Mouse (Mus musculus) neural tube, embryonic 11.5 days (tissue): Measurements from ENCODE around the gene Fstl1. TPM values are rescaled to one million over a fixed set of nuclear protein-coding genes. Genes with fewer than 3 reads are reported as not detected.

Experiments used
- ATAC-seq: fragments of 200-750 bp; cut with Nextera tagmentation; 2 replicates; pipeline ENCODE4 v1.8.0; 2017; ENCODE audit warnings: moderate number of reproducible peaks, mild to moderate bottlenecking, moderate TSS enrichment, moderate library complexity; ENCODE audit not compliant: insufficient read depth, low FRiP score, low TSS enrichment
- DNase-seq: peaks from one replicate; pipeline ENCODE4 v3.0.0-alpha.2; 2015; ENCODE audit warnings: low spot score
- H3K27ac ChIP-seq: fragments of 300-500 bp; sonication (generic); 2 replicates; pipeline ENCODE4 v1.5.1; 2014; ENCODE audit warnings: low read depth, mild to moderate bottlenecking, low read length
- H3K27me3 ChIP-seq: fragments of 300-500 bp; sonication (generic); 2 replicates; pipeline ENCODE4 v1.6.1; 2014; ENCODE audit warnings: mild to moderate bottlenecking, low read length, mixed read lengths; ENCODE audit not compliant: control insufficient read depth, insufficient read depth
- H3K36me3 ChIP-seq: fragments of 300-500 bp; sonication (generic); 2 replicates; pipeline ENCODE4 v1.6.1; 2014; ENCODE audit warnings: mild to moderate bottlenecking, low read length, moderate library complexity, mixed read lengths; ENCODE audit not compliant: control insufficient read depth, insufficient read depth
- H3K4me1 ChIP-seq: fragments of 300-500 bp; sonication (generic); 2 replicates; pipeline ENCODE4 v1.6.1; 2014; ENCODE audit warnings: low read length, mixed read lengths; ENCODE audit not compliant: control insufficient read depth, insufficient read depth
- H3K4me2 ChIP-seq: fragments of 300-500 bp; sonication (generic); 2 replicates; pipeline ENCODE4 v1.6.1; 2014; ENCODE audit warnings: low read depth, mild to moderate bottlenecking, moderate library complexity
- H3K4me3 ChIP-seq: fragments of 300-500 bp; sonication (generic); 2 replicates; pipeline ENCODE4 v1.5.1; 2014; ENCODE audit warnings: low read depth, low read length
- H3K9ac ChIP-seq: fragments of 300-500 bp; sonication (generic); 2 replicates; pipeline ENCODE4 v1.6.1; 2014; ENCODE audit warnings: mild to moderate bottlenecking, low read length
- H3K9me3 ChIP-seq: fragments of 300-500 bp; sonication (generic); 2 replicates; pipeline ENCODE4 v1.6.1; 2016; ENCODE audit warnings: low read length; ENCODE audit not compliant: control insufficient read depth
- WGBS: fragments of 180-500 bp; shearing (Covaris S2); extraction: QIAGEN DNeasy Blood & Tissue Kit; methylation state at CpG from one replicate; pipeline ENCODE4 v1.1.7; 2014; 5-methylcytosine and 5-hydroxymethylcytosine counted together
- polyA plus RNA-seq: library from polyadenylated mRNA; unstranded; fragments of >200 nt; fragmentation: Nextera tagmentation; extraction: Ambion mirVana; gene quantifications from 2 replicates; pipeline ENCODE4 v1.2.1, GENCODE M21; 2014

Gene Fstl1
- polyA plus RNA-seq = 204 and 214 TPM in 2 replicates

DNA sequence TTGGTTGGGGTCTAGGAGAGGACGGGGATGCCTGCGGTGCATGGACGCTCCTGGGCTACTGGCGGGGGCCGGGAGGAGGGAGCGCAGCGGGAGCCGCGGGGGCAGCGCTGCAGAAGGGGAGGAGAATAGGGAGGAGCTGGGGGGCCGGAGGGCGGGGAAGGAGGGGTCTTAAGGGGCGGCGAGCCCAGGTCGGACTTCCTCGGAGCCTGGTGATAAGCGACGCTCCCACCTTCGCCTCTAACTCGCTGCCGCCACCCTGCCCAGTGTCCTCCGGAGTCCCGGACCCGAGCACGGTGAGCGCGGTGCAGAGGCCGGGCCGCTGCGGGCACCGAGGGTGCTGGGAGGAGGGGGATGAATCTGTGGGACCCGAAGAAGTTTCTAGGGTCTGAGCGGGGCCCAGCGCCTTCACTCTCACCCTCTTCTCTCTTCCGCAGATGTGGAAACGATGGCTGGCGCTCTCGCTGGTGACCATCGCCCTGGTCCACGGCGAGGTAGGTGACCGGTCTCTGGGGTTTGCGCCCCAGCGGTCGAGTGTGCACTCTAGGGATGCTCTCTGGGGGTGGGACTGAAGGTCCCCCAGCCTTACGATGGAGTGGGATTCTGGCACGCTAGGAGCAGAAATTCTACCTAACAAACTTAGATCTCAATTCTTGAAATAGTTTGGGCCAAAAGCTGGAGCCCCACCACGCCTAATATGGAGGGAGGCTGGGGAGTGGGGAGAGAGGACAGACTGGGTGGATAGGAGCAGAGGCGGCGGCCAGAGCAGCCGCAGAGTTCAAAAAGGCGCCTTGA, at the start of gene Fstl1:
TSS of gene Fstl1 (plus strand) at position 14 of the 792 bp plus-strand sequence.
- ATAC-seq = peak; percentile 78

DNA sequence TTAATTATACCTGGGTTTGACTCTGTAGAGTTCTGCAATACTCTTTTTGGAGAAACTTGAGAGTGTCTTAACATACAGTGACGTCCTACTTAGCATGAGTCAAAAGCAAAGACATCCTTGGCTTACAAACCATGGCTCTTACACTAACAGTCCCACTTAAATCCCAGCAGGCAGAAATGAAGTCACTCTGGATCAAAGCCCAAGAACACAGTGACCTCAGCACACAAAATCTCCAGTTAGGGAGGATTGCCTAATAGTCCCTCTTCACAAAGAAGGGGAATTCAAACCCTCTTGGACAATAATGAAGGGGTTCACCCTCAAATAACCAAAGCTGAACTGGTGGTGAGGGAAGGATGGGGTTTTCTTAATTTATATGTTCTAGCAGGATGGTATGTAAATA, 48.0 kb upstream of the Fstl1 start:
- Histone ChIP-seq H3K9me3 (no peaks in the 10 kb centered on the region), H3K4me3 (no peak overlapping the region), H3K9ac (no peak overlapping the region), H3K27me3 (no peaks in the 10 kb centered on the region), H3K4me2 (no peak overlapping the region), H3K4me1 (no peaks in the 10 kb centered on the region), H3K36me3 (no peaks in the 10 kb centered on the region), H3K27ac (no peak overlapping the region)
- WGBS = 85% methylated on average over 1 of the region's 1 CpGs
- DNase-seq = no peak
- no peak for ATAC-seq

More for the DNA sequence above, at the start of gene Fstl1:
- Histone ChIP-seq H3K27me3 (no peaks in the 10 kb centered on the region), H3K9me3 (no peaks in the 10 kb centered on the region), H3K4me1 (peaks cover 5% of the 10 kb centered on the region; the same call in 1 of the 2 replicates), H3K27ac (peak within 1 kb of the TSS; percentile 68), H3K4me3 (peak within 1 kb of the TSS; percentile 74), H3K9ac (peak within 1 kb of the TSS; percentile 86), H3K36me3 (no peaks in the 10 kb centered on the region), H3K4me2 (peak within 1 kb of the TSS; percentile 80)
- DNase-seq = peak; percentile 79
- under 1% methylated on average over 51 of the region's 52 CpGs for WGBS

DNA sequence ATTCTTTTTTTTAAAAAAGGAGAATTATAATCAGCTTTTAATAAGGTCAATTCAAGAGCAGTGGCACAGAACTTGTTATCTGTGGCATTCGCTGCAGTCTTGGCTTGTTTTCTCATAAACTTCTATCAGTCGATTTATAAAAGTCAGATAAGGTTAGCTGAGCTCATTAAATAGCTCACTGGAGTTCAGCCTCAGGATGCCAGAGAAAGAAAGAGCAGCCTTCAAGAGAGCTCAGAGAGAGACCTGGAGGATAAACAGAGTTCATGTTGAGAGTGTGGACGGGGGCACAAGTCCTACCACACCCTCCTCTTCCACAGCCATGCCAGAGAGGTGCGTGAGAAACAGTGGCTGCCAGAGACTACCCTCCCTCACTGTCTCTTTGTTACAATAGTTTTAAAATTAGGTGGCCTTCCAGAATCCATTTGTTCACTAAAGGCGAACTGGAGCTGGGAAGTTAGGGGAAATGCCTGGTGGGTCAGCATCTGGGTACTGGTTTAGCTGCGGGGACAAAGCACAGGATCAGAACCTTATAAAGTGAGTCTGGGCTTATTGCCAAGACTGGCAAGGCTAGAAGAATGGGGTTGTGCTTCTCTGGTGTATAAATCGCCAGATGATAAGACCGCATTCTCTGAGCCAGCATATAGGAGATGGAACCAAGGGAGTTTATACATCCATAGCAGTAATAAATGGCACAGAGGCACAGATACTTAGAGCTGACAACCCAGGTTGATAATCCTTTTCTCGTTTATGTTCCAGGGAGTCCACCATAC, 47.1 kb upstream of the Fstl1 start:
- DNase-seq = no peak
- H3K36me3 ChIP-seq = no peaks in the 10 kb centered on the region
- no peaks in the 10 kb centered on the region for H3K27me3 ChIP-seq
- ATAC-seq = no peak
- 81% methylated on average over 9 of the region's 9 CpGs for WGBS
- no peak overlapping the region for H3K4me3 ChIP-seq
- no peaks in the 10 kb centered on the region for H3K9me3 ChIP-seq
- no peak overlapping the region for H3K4me2 ChIP-seq
- no peaks in the 10 kb centered on the region for H3K4me1 ChIP-seq
- no peak overlapping the region for H3K9ac ChIP-seq
- no peak overlapping the region for H3K27ac ChIP-seq

DNA sequence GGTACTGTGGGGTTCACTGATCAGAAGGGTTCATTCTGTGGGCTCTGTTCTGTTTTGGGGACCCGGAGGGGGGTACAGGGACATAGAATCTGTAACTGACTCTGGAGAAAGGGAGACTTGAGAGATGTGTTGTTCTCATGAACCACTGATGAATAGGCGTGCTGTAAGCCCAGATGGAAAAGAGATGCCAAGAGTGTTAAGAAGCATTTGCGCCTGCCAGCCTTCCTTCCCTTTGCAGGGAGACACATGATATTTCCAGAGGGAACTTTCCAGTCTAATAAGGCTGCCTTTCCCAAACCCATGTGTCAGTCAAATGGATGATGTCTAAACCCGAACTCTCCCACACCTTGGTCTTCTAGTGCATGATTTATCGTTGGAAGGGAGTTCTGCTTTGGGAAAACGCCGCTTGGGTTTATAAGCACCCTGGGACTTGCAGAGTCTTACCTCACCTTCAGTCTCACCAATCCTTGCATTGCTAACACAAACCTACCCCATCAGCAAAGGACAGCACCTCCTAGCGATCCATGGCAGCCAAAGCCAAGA, 46.3 kb upstream of the Fstl1 start:
- no peak overlapping the region for H3K9ac ChIP-seq
- H3K27me3 ChIP-seq = no peaks in the 10 kb centered on the region
- no peak for DNase-seq
- H3K4me1 ChIP-seq = no peaks in the 10 kb centered on the region
- no peaks in the 10 kb centered on the region for H3K9me3 ChIP-seq
- no peak for ATAC-seq
- WGBS = 85% methylated on average over 8 of the region's 8 CpGs
- H3K27ac ChIP-seq = no peak overlapping the region
- no peak overlapping the region for H3K4me2 ChIP-seq
- no peak overlapping the region for H3K4me3 ChIP-seq
- no peaks in the 10 kb centered on the region for H3K36me3 ChIP-seq

DNA sequence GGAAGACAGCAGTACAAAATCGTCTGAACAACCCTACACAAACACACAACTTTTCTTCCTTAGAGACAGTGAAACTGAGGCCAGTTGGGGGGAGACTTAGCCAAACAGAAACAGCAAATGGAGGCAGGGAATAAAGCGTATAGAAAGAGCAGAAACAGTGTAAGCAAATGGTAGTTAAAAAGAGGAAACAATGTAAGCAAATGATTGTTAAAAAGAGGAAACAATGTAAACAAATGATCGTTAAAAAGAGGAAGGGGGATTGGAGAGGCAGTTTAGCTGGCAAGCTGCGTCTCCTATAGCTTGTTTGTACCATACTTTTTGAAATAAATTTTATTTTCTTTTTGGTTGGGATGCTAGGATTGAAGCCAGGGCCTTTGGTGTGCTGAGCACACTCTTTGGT, 45.2 kb upstream of the Fstl1 start:
- Histone ChIP-seq H3K9ac (no peak overlapping the region), H3K4me3 (no peak overlapping the region), H3K36me3 (no peaks in the 10 kb centered on the region), H3K27ac (no peak overlapping the region), H3K27me3 (no peaks in the 10 kb centered on the region), H3K4me2 (no peak overlapping the region), H3K9me3 (no peaks in the 10 kb centered on the region), H3K4me1 (no peaks in the 10 kb centered on the region)
- ATAC-seq (no peak), DNase-seq (no peak)
- WGBS = 65% methylated on average over 4 of the region's 4 CpGs

DNA sequence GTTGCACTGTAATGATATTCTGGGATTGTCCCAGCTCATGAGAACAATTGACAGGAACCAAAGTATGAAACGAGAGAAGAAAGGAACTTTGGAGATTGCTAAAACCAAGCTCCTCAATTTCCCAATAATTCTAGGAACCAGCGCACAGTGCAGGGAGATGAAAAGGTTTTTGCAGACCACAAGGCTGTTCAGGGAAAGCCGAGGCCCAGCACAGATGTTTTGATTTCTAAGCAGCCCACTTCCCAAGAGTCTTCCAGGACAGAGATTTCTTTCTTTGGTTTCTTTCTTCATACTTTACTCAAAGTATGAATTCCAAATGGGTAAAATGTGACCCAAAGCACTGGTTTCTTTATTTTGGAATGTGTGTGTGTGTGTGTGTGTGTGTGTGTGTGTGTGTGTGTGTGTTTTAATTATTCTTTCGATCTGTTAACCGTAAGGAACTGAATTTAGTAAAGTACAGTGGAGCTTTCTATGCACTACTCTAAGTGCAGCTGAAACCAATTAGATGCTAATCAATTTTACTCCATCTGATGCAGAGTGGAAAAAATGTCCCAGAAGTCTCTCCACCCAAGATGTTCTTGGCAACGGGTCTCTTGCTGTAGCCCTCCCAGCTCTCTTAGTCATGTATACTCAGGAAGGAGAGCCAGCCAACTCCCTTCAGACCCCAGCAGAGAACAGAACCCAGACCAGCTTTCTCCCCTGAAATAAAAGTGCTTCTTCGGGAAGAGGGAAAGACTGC, 44.5 kb upstream of the Fstl1 start:
- Histone ChIP-seq H3K27ac (no peak overlapping the region), H3K4me3 (no peak overlapping the region), H3K4me1 (no peaks in the 10 kb centered on the region), H3K27me3 (no peaks in the 10 kb centered on the region), H3K4me2 (no peak overlapping the region), H3K9me3 (no peaks in the 10 kb centered on the region), H3K36me3 (no peaks in the 10 kb centered on the region), H3K9ac (no peak overlapping the region)
- no peak for DNase-seq
- 72% methylated on average over 7 of the region's 7 CpGs for WGBS
- ATAC-seq = no peak

DNA sequence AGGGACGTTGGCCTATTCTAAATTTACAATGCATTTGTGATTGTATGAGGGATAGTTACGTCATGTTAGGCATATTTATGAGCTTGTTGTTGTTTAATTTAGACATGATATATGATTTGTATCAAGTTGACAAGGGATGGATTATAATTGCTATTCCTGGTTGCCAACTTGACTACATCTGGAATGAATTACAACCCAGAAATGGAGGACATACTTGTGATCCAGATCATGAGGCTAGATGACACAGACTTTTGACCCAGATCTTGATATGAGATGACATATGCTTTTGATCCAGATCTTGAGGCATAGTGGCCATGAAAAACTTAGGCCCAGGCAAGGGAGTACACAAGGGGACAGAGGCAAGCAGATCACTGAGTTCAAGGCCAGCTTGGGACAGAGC, 36.6 kb upstream of the Fstl1 start:
- Histone ChIP-seq H3K9ac (no peak overlapping the region), H3K27ac (no peak overlapping the region), H3K36me3 (no peaks in the 10 kb centered on the region), H3K9me3 (no peaks in the 10 kb centered on the region), H3K4me2 (no peak overlapping the region), H3K4me1 (no peaks in the 10 kb centered on the region), H3K4me3 (no peak overlapping the region), H3K27me3 (no peaks in the 10 kb centered on the region)
- ATAC-seq (no peak), DNase-seq (no peak)
- WGBS = 88% methylated on average over 2 of the region's 2 CpGs

DNA sequence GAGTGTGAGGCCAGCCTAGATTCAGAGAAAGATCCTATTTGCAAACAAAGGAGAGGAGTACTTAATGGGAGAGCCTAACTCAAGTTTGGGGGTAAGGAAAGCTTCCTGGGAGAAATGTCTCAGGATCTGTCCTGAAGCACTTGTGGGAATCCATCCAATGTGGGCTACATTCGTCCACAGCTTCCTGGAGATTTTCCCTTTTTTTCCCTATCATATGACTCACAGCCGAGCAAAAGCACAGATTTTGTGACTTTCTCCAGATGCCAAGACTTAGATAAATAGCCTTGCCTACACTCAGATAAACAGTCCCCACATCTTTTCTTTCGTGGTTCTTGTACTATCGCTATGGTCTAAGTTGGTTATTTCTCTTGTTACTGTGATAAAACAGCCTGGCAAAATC, 34.4 kb upstream of the Fstl1 start:
- DNase-seq = no peak
- H3K36me3 ChIP-seq = no peaks in the 10 kb centered on the region
- H3K27ac ChIP-seq = no peak overlapping the region
- no peak overlapping the region for H3K4me3 ChIP-seq
- H3K4me2 ChIP-seq = no peak overlapping the region
- ATAC-seq = no peak
- no peaks in the 10 kb centered on the region for H3K27me3 ChIP-seq
- H3K9me3 ChIP-seq = no peaks in the 10 kb centered on the region
- 85% methylated on average over 4 of the region's 4 CpGs for WGBS
- H3K9ac ChIP-seq = no peak overlapping the region
- H3K4me1 ChIP-seq = no peaks in the 10 kb centered on the region
